14 mouse cellular contexts compared by ENCODE assay signal in genomic region chr7:98775031-98775430, GRCm38 (mm10).
"Had no signal": no experiment of that assay in that cellular context is flagged by ENCODE, and none has a peak within 500 bp of the region (broad histone marks: within the 10 kb centered on the region; RNA-seq: fewer than 3 reads in every experiment).

No protein-coding gene starts in this region.

- DNase-seq: kidney, adult 11 months; kidney, adult 8-10 months; kidney, postnatal 14 days; kidney, postnatal 4 days; left cerebral cortex, postnatal 4 days; liver, postnatal 0 days; midbrain, embryonic 14.5 days; thymus, adult 18-20 months had no signal

- H3K9me3 ChIP-seq: intestine, embryonic 15.5 days; limb, embryonic 12.5 days; limb, embryonic 15.5 days had no signal

- ATAC-seq: intestine, embryonic 15.5 days; liver, postnatal 0 days had no signal

- H3K9ac ChIP-seq: intestine, embryonic 15.5 days; limb, embryonic 12.5 days; limb, embryonic 15.5 days; liver, embryonic 14.5 days; liver, postnatal 0 days had no signal

- H3K27ac ChIP-seq: intestine, embryonic 15.5 days; limb, embryonic 12.5 days; limb, embryonic 15.5 days; liver, embryonic 14.5 days had no signal

- H3K4me2 ChIP-seq: intestine, embryonic 15.5 days; limb, embryonic 12.5 days; limb, embryonic 15.5 days; liver, embryonic 11.5 days; midbrain, embryonic 11.5 days had no signal

- H3K27me3 ChIP-seq: intestine, embryonic 15.5 days; limb, embryonic 15.5 days had no signal

- H3K4me3 ChIP-seq: intestine, embryonic 15.5 days; limb, embryonic 12.5 days; limb, embryonic 15.5 days had no signal

- H3K36me3 ChIP-seq: intestine, embryonic 15.5 days; limb, embryonic 12.5 days; limb, embryonic 15.5 days had no signal
